Mouse (Mus musculus) neural tube, embryonic 13.5 days (tissue): ENCODE measurements around the gene Trip10. TPM values are rescaled to one million over a fixed set of nuclear protein-coding genes. Genes with fewer than 3 reads are reported as not detected.

ENCODE experiments used
- ATAC-seq: fragments of 200-750 bp; cut with Nextera tagmentation; 2 replicates; pipeline ENCODE4 v1.8.0; 2017; ENCODE audit warnings: low read depth, mild to moderate bottlenecking, moderate TSS enrichment, moderate library complexity
- H3K27ac ChIP-seq: fragments of 300-500 bp; sonication (generic); replicated peaks from 2 replicates; pipeline ENCODE4 v1.5.1; 2015; ENCODE audit warnings: moderate library complexity, mild to moderate bottlenecking, inconsistent platforms
- H3K27me3 ChIP-seq: fragments of 300-500 bp; sonication (generic); 2 replicates; pipeline ENCODE4 v1.6.1; 2015; ENCODE audit warnings: mild to moderate bottlenecking, inconsistent platforms
- H3K36me3 ChIP-seq: fragments of 300-500 bp; sonication (generic); 2 replicates; pipeline ENCODE4 v1.6.1; 2015; ENCODE audit warnings: mild to moderate bottlenecking, inconsistent platforms
- H3K4me1 ChIP-seq: fragments of 300-500 bp; sonication (generic); replicated peaks from 2 replicates; pipeline ENCODE4 v1.6.1; 2015; ENCODE audit warnings: inconsistent platforms
- H3K4me2 ChIP-seq: fragments of 300-500 bp; sonication (generic); 2 replicates; pipeline ENCODE4 v1.6.1; 2015; ENCODE audit warnings: inconsistent platforms, mild to moderate bottlenecking, moderate library complexity
- H3K4me3 ChIP-seq: fragments of 300-500 bp; sonication (generic); 2 replicates; pipeline ENCODE4 v1.5.1; 2015; ENCODE audit warnings: mild to moderate bottlenecking, inconsistent platforms
- H3K9ac ChIP-seq: fragments of 300-500 bp; sonication (generic); 2 replicates; pipeline ENCODE4 v1.6.1; 2015; ENCODE audit warnings: moderate library complexity, mild to moderate bottlenecking, inconsistent platforms
- H3K9me3 ChIP-seq: fragments of 300-500 bp; sonication (generic); 2 replicates; pipeline ENCODE4 v1.6.1; 2016; ENCODE audit warnings: inconsistent platforms
- WGBS: fragments of 180-500 bp; shearing (Covaris S2); methylation state at CpG from one replicate; pipeline ENCODE4 v1.1.7; 2015; 5-methylcytosine and 5-hydroxymethylcytosine counted together
- polyA plus RNA-seq: library from polyadenylated mRNA; unstranded; fragments of >200 nt; fragmentation: Nextera tagmentation; extraction: Ambion mirVana; gene quantifications from 2 replicates; pipeline ENCODE4 v1.2.1, GENCODE M21; 2015

The Trip10 gene
- polyA plus RNA-seq: 14.7 and 15.4 TPM in 2 replicates

- peak within 1 kb of the TSS; percentile 60 for H3K4me3 ChIP-seq
- H3K4me2 ChIP-seq: peak within 1 kb of the TSS; percentile 91
- H3K9ac ChIP-seq: peak within 1 kb of the TSS; percentile 70
- H3K36me3 ChIP-seq: peaks cover 17% of the 10 kb centered on the region
- ATAC-seq: peak; percentile 3
- peaks cover 39% of the 10 kb centered on the region for H3K4me1 ChIP-seq
- WGBS: under 1% methylated on average over 51 of the region's 52 CpGs
- H3K27me3 ChIP-seq: no peaks in the 10 kb centered on the region
- H3K27ac ChIP-seq: peak within 1 kb of the TSS; percentile 89
- no peaks in the 10 kb centered on the region for H3K9me3 ChIP-seq
Observed at GRCm38 (mm10) chr17:57249186-57250181, at the start of gene Trip10. Gene Trip10 (plus strand): TSS chr17:57249455.

GRCm38 (mm10) chr17:57201841-57202724 lies 47.2 kb upstream of the Trip10 start:
- no peaks in the 10 kb centered on the region for H3K27me3 ChIP-seq
- no peak overlapping the region for H3K9ac ChIP-seq
- no peak overlapping the region for H3K27ac ChIP-seq
- no peak overlapping the region for H3K4me2 ChIP-seq
- WGBS: 83% methylated on average over 9 of the region's 10 CpGs
- no peaks in the 10 kb centered on the region for H3K4me1 ChIP-seq
- H3K9me3 ChIP-seq: no peaks in the 10 kb centered on the region
- H3K4me3 ChIP-seq: no peak overlapping the region
- no peak for ATAC-seq
- no peaks in the 10 kb centered on the region for H3K36me3 ChIP-seq

GRCm38 (mm10) chr17:57207938-57208337 lies 41.3 kb upstream of the Trip10 start:
- Histone ChIP-seq H3K36me3 (no peaks in the 10 kb centered on the region), H3K9me3 (no peaks in the 10 kb centered on the region), H3K27ac (no peak overlapping the region), H3K4me1 (no peaks in the 10 kb centered on the region), H3K4me2 (no peak overlapping the region), H3K4me3 (no peak overlapping the region), H3K27me3 (no peaks in the 10 kb centered on the region), H3K9ac (no peak overlapping the region)
- ATAC-seq: no peak
- WGBS: 89% methylated on average over 3 of the region's 3 CpGs

- 77% methylated on average over 4 of the region's 4 CpGs for WGBS
- no peak overlapping the region for H3K4me2 ChIP-seq
- ATAC-seq: no peak
Observed at GRCm38 (mm10) chr17:57209330-57209729, 39.9 kb upstream of the Trip10 start.

GRCm38 (mm10) chr17:57211501-57211900 lies 37.8 kb upstream of the Trip10 start:
- no peaks in the 10 kb centered on the region for H3K4me1 ChIP-seq
- H3K9me3 ChIP-seq: no peaks in the 10 kb centered on the region
- H3K27me3 ChIP-seq: no peaks in the 10 kb centered on the region
- no peak for ATAC-seq
- no peak overlapping the region for H3K27ac ChIP-seq
- no peak overlapping the region for H3K9ac ChIP-seq
- H3K36me3 ChIP-seq: no peaks in the 10 kb centered on the region
- no peak overlapping the region for H3K4me2 ChIP-seq
- no peak overlapping the region for H3K4me3 ChIP-seq
- 73% methylated on average over 9 of the region's 9 CpGs for whole genome bisulfite sequencing

More at GRCm38 (mm10) chr17:57209330-57209729, 39.9 kb upstream of the Trip10 start:
- H3K36me3 ChIP-seq: no peaks in the 10 kb centered on the region
- H3K4me3 ChIP-seq: no peak overlapping the region
- no peak overlapping the region for H3K27ac ChIP-seq
- H3K9me3 ChIP-seq: no peaks in the 10 kb centered on the region
- H3K9ac ChIP-seq: no peak overlapping the region
- no peaks in the 10 kb centered on the region for H3K27me3 ChIP-seq
- no peaks in the 10 kb centered on the region for H3K4me1 ChIP-seq

GRCm38 (mm10) chr17:57214676-57215387 lies 34.4 kb upstream of the Trip10 start:
- no peak overlapping the region for H3K4me3 ChIP-seq
- peak; percentile 84 for ATAC-seq
- H3K4me2 ChIP-seq: peak overlapping the region; percentile 30
- 0 out of 2 replicates have a peak, but pooled peaks cover 5% of the 10 kb centered on the region for H3K4me1 ChIP-seq
- H3K9me3 ChIP-seq: no peaks in the 10 kb centered on the region
- no peaks in the 10 kb centered on the region for H3K27me3 ChIP-seq
- WGBS: 46% methylated on average over 13 of the region's 13 CpGs
- peak overlapping the region; percentile 49; the same call in 1 of the 2 replicates for H3K9ac ChIP-seq
- H3K36me3 ChIP-seq: no peaks in the 10 kb centered on the region
- no peak overlapping the region; the same call in 1 of the 2 replicates for H3K27ac ChIP-seq

GRCm38 (mm10) chr17:57218335-57218900 lies 30.8 kb upstream of the Trip10 start:
- WGBS: 81% methylated on average over 12 of the region's 12 CpGs
- Histone ChIP-seq H3K4me1 (0 out of 2 replicates have a peak, but pooled peaks cover 5% of the 10 kb centered on the region), H3K9me3 (no peaks in the 10 kb centered on the region), H3K27me3 (no peaks in the 10 kb centered on the region; the same call in 1 of the 2 replicates), H3K9ac (no peak overlapping the region), H3K4me2 (no peak overlapping the region), H3K4me3 (no peak overlapping the region), H3K27ac (no peak overlapping the region), H3K36me3 (no peaks in the 10 kb centered on the region)
- ATAC-seq: no peak

- no peaks in the 10 kb centered on the region for H3K36me3 ChIP-seq
- WGBS: 26% methylated on average over 11 of the region's 11 CpGs
- no peak overlapping the region for H3K9ac ChIP-seq
- no peak; the same call in 1 of the 2 replicates for ATAC-seq
- no peaks in the 10 kb centered on the region for H3K9me3 ChIP-seq
- no peak overlapping the region for H3K4me2 ChIP-seq
- H3K27me3 ChIP-seq: no peaks in the 10 kb centered on the region; the same call in 1 of the 2 replicates
- 0 out of 2 replicates have a peak, but pooled peaks cover 5% of the 10 kb centered on the region for H3K4me1 ChIP-seq
- no peak overlapping the region for H3K27ac ChIP-seq
- H3K4me3 ChIP-seq: no peak overlapping the region
Observed at GRCm38 (mm10) chr17:57219167-57219883, 29.9 kb upstream of the Trip10 start.

GRCm38 (mm10) chr17:57219884-57220207 lies 29.4 kb upstream of the Trip10 start:
- ATAC-seq: no peak
- no peaks in the 10 kb centered on the region; the same call in 1 of the 2 replicates for H3K27me3 ChIP-seq

GRCm38 (mm10) chr17:57221911-57222310 lies 27.3 kb upstream of the Trip10 start:
- 82% methylated on average over 4 of the region's 4 CpGs for WGBS
- no peaks in the 10 kb centered on the region; the same call in 1 of the 2 replicates for H3K27me3 ChIP-seq
- ATAC-seq: no peak
- no peak overlapping the region for H3K4me2 ChIP-seq
- H3K36me3 ChIP-seq: no peaks in the 10 kb centered on the region
- H3K4me3 ChIP-seq: no peak overlapping the region
- H3K9ac ChIP-seq: no peak overlapping the region
- 0 out of 2 replicates have a peak, but pooled peaks cover 5% of the 10 kb centered on the region for H3K4me1 ChIP-seq
- no peak overlapping the region for H3K27ac ChIP-seq
- no peaks in the 10 kb centered on the region for H3K9me3 ChIP-seq

More at GRCm38 (mm10) chr17:57219884-57220207, 29.4 kb upstream of the Trip10 start:
- no peaks in the 10 kb centered on the region for H3K9me3 ChIP-seq
- H3K4me2 ChIP-seq: no peak overlapping the region
- WGBS: 18% methylated on average over 3 of the region's 3 CpGs
- H3K27ac ChIP-seq: no peak overlapping the region
- no peak overlapping the region for H3K9ac ChIP-seq
- no peak overlapping the region for H3K4me3 ChIP-seq
- no peaks in the 10 kb centered on the region for H3K36me3 ChIP-seq
- 0 out of 2 replicates have a peak, but pooled peaks cover 5% of the 10 kb centered on the region for H3K4me1 ChIP-seq
